Mouse (Mus musculus) heart, postnatal 0 days (tissue): ENCODE measurements around the gene Mpv17.

Experiments
- CTCF ChIP-seq: IDR thresholded peaks from 2 replicates; pipeline ENCODE4 v1.5.1; 2016; ENCODE audit warnings: antibody characterized with exemption, control low read depth, low read depth
- EP300 ChIP-seq: IDR thresholded peaks from 2 replicates; pipeline ENCODE4 v1.6.1; 2016; ENCODE audit warnings: antibody characterized with exemption, low read depth

DNA sequence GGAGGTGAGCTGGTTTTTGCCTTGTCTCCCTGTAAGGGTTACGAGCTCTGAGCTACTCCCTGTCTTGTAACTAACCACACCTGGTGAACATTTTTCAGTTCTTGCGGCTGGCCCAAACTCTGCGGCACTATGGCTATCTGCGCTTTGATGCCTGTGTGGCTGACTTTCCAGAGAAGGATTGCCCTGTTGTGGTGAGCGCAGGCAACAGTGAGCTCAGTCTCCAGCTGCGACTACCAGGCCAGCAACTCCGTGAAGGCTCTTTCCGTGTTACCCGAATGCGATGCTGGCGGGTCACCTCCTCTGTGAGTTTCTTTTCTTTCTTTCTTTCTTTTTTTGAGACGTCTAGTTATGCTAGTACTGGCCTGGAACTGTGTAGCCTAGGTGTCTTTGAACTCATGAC, 43.0 kb upstream of the Mpv17 start:
- TF ChIP-seq CTCF, result no peak
- no peak for TF ChIP-seq EP300
